Mouse (Mus musculus): ENCODE data around the gene Dop1b. TPM values are rescaled to one million over a fixed set of nuclear protein-coding genes. Genes with fewer than 3 reads are reported as not detected.
"Not testable (repeated sequence)": the region's sequence is repeated elsewhere in the genome, so short reads cannot be mapped to it uniquely, and the experiment has no call there.

Gene Dop1b
- total RNA-seq (2021) = 100 to 1,000 TPM in 1 of 2 experiments, 10 to 100 TPM in 1; 98.2 to 104 TPM
- long read RNA-seq, experiment 1, partial matches to known transcripts = 11 of 16 reads
- long read RNA-seq, experiment 1, other reads (novel, unspliced or antisense) = 5 of 16 reads
- long read RNA-seq, experiment 2, full-length matches to known transcripts = 1 of 20 reads
- long read RNA-seq, experiment 2, partial matches to known transcripts = 15 of 20 reads
- long read RNA-seq, experiment 2, other reads (novel, unspliced or antisense) = 4 of 20 reads

GRCm38 (mm10) chr16:93711411-93712188 lies at the start of gene Dop1b:
TSS of gene Dop1b (plus strand) at chr16:93711904.
- peak; percentile 97 to 98 for DNase-seq (ENCODE audit: low spot score in 2 of 2)

- DNase-seq (ENCODE audit: low spot score in 2 of 2) = no peak
Measured at GRCm38 (mm10) chr16:93667976-93668375, 43.7 kb upstream of the Dop1b start.

GRCm38 (mm10) chr16:93669521-93669920 lies 42.2 kb upstream of the Dop1b start:
- DNase-seq (ENCODE audit: low spot score in 2 of 2) = no peak

GRCm38 (mm10) chr16:93670466-93670865 lies 41.2 kb upstream of the Dop1b start:
- DNase-seq (ENCODE audit: low spot score in 2 of 2) = not testable (repeated sequence)

- no peak for DNase-seq (ENCODE audit: low spot score in 2 of 2)
Measured at GRCm38 (mm10) chr16:93671064-93671463, 40.6 kb upstream of the Dop1b start.

- no peak for DNase-seq (ENCODE audit: low spot score in 2 of 2)
Measured at GRCm38 (mm10) chr16:93676376-93676775, 35.3 kb upstream of the Dop1b start.

- no peak for DNase-seq (ENCODE audit: low spot score in 2 of 2)
Measured at GRCm38 (mm10) chr16:93678206-93678605, 33.5 kb upstream of the Dop1b start.

GRCm38 (mm10) chr16:93679165-93679564 lies 32.5 kb upstream of the Dop1b start:
- DNase-seq (ENCODE audit: low spot score in 2 of 2) = no peak

GRCm38 (mm10) chr16:93682156-93682688 lies 29.5 kb upstream of the Dop1b start:
- DNase-seq (ENCODE audit: low spot score in 2 of 2) = no peak

GRCm38 (mm10) chr16:93682689-93683507 lies 28.8 kb upstream of the Dop1b start, which contains the start of gene Cbr3:
TSS of gene Cbr3 (plus strand) at chr16:93683215.
- peak; percentile 61 to 71 for DNase-seq (ENCODE audit: low spot score in 2 of 2)

GRCm38 (mm10) chr16:93683508-93684236 lies 28.0 kb upstream of the Dop1b start:
- DNase-seq (ENCODE audit: low spot score in 2 of 2) = peak; percentile 24 to 40

- DNase-seq (ENCODE audit: low spot score in 2 of 2) = no peak
Measured at GRCm38 (mm10) chr16:93684441-93684840, 27.3 kb upstream of the Dop1b start.

GRCm38 (mm10) chr16:93685783-93686182 lies 25.9 kb upstream of the Dop1b start:
- not testable (repeated sequence) for DNase-seq (ENCODE audit: low spot score in 2 of 2)

- DNase-seq (ENCODE audit: low spot score in 2 of 2) = no peak
Measured at GRCm38 (mm10) chr16:93686421-93686820, 25.3 kb upstream of the Dop1b start.

- DNase-seq (ENCODE audit: low spot score in 2 of 2) = peak in 1 of 2 experiments; percentile 43
Measured at GRCm38 (mm10) chr16:93686945-93687344, 24.8 kb upstream of the Dop1b start.

- no peak for DNase-seq (ENCODE audit: low spot score in 2 of 2)
Measured at GRCm38 (mm10) chr16:93691206-93691841, 20.4 kb upstream of the Dop1b start.

- DNase-seq (ENCODE audit: low spot score in 2 of 2) = no peak
Measured at GRCm38 (mm10) chr16:93692744-93693143, 19.0 kb upstream of the Dop1b start.

GRCm38 (mm10) chr16:93707116-93707515 lies 4.6 kb upstream of the Dop1b start:
- no peak for DNase-seq (ENCODE audit: low spot score in 2 of 2)

GRCm38 (mm10) chr16:93709217-93709616 lies 2.5 kb upstream of the Dop1b start:
- DNase-seq (ENCODE audit: low spot score in 2 of 2) = no peak

GRCm38 (mm10) chr16:93710924-93711323 lies 780 bp upstream of the Dop1b start:
- DNase-seq (ENCODE audit: low spot score in 2 of 2) = peak; percentile 76 to 84

Data from layer of hippocampus, postnatal 14 days (tissue).